Mouse (Mus musculus) limb, embryonic 13.5 days (tissue): ENCODE measurements around the gene Fblim1. TPM values are rescaled to one million over a fixed set of nuclear protein-coding genes. Genes with fewer than 3 reads are reported as not detected.

Experiments
- ATAC-seq: fragments of 200-750 bp; cut with Nextera tagmentation; 2 replicates; pipeline ENCODE4 v1.8.0; 2017; ENCODE audit warnings: low read depth, moderate number of reproducible peaks, moderate TSS enrichment; ENCODE audit not compliant: low FRiP score
- H3K27ac ChIP-seq: fragments of 300-500 bp; sonication (generic); 2 replicates; pipeline ENCODE4 v1.5.1; 2015; ENCODE audit warnings: inconsistent platforms, mild to moderate bottlenecking, moderate library complexity
- H3K27me3 ChIP-seq: fragments of 300-500 bp; sonication (generic); 2 replicates; pipeline ENCODE4 v1.6.1; 2015; ENCODE audit warnings: mild to moderate bottlenecking, inconsistent platforms
- H3K36me3 ChIP-seq: fragments of 300-500 bp; sonication (generic); 2 replicates; pipeline ENCODE4 v1.6.1; 2015; ENCODE audit warnings: inconsistent platforms, mild to moderate bottlenecking, moderate library complexity
- H3K4me1 ChIP-seq: fragments of 300-500 bp; sonication (generic); 2 replicates; pipeline ENCODE4 v1.6.1; 2015; ENCODE audit warnings: inconsistent platforms
- H3K4me2 ChIP-seq: fragments of 300-500 bp; sonication (generic); replicated peaks from 2 replicates; pipeline ENCODE4 v1.6.1; 2015; ENCODE audit warnings: inconsistent platforms, mild to moderate bottlenecking, moderate library complexity
- H3K4me3 ChIP-seq: fragments of 300-500 bp; sonication (generic); 2 replicates; pipeline ENCODE4 v1.5.1; 2015; ENCODE audit warnings: moderate library complexity, mild to moderate bottlenecking, inconsistent platforms
- H3K9ac ChIP-seq: fragments of 300-500 bp; sonication (generic); 2 replicates; pipeline ENCODE4 v1.6.1; 2015; ENCODE audit warnings: mild to moderate bottlenecking, inconsistent platforms
- H3K9me3 ChIP-seq: fragments of 300-500 bp; sonication (generic); 2 replicates; pipeline ENCODE4 v1.6.1; 2016; ENCODE audit warnings: inconsistent platforms
- WGBS: fragments of 180-500 bp; shearing (Covaris S2); methylation state at CpG from one replicate; pipeline ENCODE4 v1.1.7; 2015; 5-methylcytosine and 5-hydroxymethylcytosine counted together
- polyA plus RNA-seq: library from polyadenylated mRNA; unstranded; fragments of >200 nt; fragmentation: Nextera tagmentation; extraction: Ambion mirVana; gene quantifications from 2 replicates; pipeline ENCODE4 v1.2.1, GENCODE M21; 2015

The Fblim1 gene
- polyA plus RNA-seq, 1 experiment from 2014 or later, result 67.7 TPM

DNA sequence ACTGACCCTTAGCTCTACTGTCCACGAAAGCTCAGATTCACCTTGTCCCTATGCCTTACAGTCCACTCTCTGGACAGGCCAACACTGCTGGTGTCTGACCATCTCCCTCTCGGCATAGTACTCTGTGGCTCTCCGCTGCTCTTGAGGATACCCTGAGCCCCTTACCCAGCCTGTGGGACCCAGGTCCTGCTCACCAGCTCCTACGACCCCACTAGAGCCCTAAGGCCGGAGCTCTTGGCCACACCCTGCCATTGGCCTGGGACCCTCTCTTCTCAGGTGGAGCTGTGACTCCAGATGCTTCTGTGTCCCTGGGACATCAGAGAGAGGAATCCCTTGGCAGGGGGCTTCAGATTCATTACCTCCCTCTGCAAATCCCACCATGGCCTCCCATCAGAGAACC lies 475 bp downstream of the Fblim1 start:
- Histone ChIP-seq H3K27ac (no peak overlapping the region), H3K9ac (no peak overlapping the region), H3K9me3 (0 out of 2 replicates have a peak, but pooled peaks cover 6% of the 10 kb centered on the region), H3K4me2 (no peak overlapping the region), H3K36me3 (no peaks in the 10 kb centered on the region), H3K27me3 (no peaks in the 10 kb centered on the region), H3K4me1 (peaks cover 12% of the 10 kb centered on the region), H3K4me3 (no peak overlapping the region)
- no peak for ATAC-seq
- WGBS, result 95% methylated on average over 5 of the region's 5 CpGs

- Histone ChIP-seq H3K4me1 (peaks cover 18% of the 10 kb centered on the region), H3K36me3 (no peaks in the 10 kb centered on the region), H3K27ac (peak overlapping the region; percentile 22; the same call in 1 of the 2 replicates), H3K4me3 (no peak overlapping the region), H3K9ac (peak overlapping the region; percentile 14; the same call in 1 of the 2 replicates), H3K27me3 (no peaks in the 10 kb centered on the region), H3K9me3 (0 out of 2 replicates have a peak, but pooled peaks cover 6% of the 10 kb centered on the region), H3K4me2 (no peak overlapping the region)
- ATAC-seq, result no peak
- 53% methylated on average over 8 of the region's 8 CpGs for WGBS
Measured at GRCm38 (mm10) chr4:141604493-141604892, 1.4 kb downstream of the Fblim1 start.

GRCm38 (mm10) chr4:141603921-141604320 lies 2.0 kb downstream of the Fblim1 start:
- ATAC-seq, result no peak
- 61% methylated on average over 4 of the region's 4 CpGs for WGBS
- no peak overlapping the region for H3K4me2 ChIP-seq
- peaks cover 20% of the 10 kb centered on the region for H3K4me1 ChIP-seq
- H3K9ac ChIP-seq, result no peak overlapping the region
- H3K27me3 ChIP-seq, result no peaks in the 10 kb centered on the region
- no peaks in the 10 kb centered on the region for H3K36me3 ChIP-seq
- H3K4me3 ChIP-seq, result no peak overlapping the region
- 0 out of 2 replicates have a peak, but pooled peaks cover 6% of the 10 kb centered on the region for H3K9me3 ChIP-seq
- 0 out of 2 replicates have a peak overlapping the region, but pooled peaks have one; percentile 22 for H3K27ac ChIP-seq

- no peak overlapping the region for H3K27ac ChIP-seq
- 0 out of 2 replicates have a peak, but pooled peaks cover 6% of the 10 kb centered on the region for H3K9me3 ChIP-seq
Measured at GRCm38 (mm10) chr4:141602523-141603223, 3.2 kb downstream of the Fblim1 start.

GRCm38 (mm10) chr4:141601148-141601862 lies 4.6 kb downstream of the Fblim1 start:
- Histone ChIP-seq H3K27me3 (no peaks in the 10 kb centered on the region), H3K36me3 (0 out of 2 replicates have a peak, but pooled peaks cover 2% of the 10 kb centered on the region), H3K27ac (no peak overlapping the region; the same call in 1 of the 2 replicates), H3K4me3 (no peak overlapping the region), H3K9ac (no peak overlapping the region), H3K4me2 (no peak overlapping the region), H3K9me3 (0 out of 2 replicates have a peak, but pooled peaks cover 1% of the 10 kb centered on the region), H3K4me1 (peaks cover 31% of the 10 kb centered on the region)
- ATAC-seq, result no peak
- 69% methylated on average over 12 of the region's 12 CpGs for WGBS

More at GRCm38 (mm10) chr4:141602523-141603223, 3.2 kb downstream of the Fblim1 start:
- ATAC-seq, result no peak
- Histone ChIP-seq H3K4me1 (peaks cover 31% of the 10 kb centered on the region), H3K27me3 (no peaks in the 10 kb centered on the region), H3K4me3 (no peak overlapping the region), H3K36me3 (no peaks in the 10 kb centered on the region), H3K4me2 (no peak overlapping the region), H3K9ac (no peak overlapping the region)
- 77% methylated on average over 11 of the region's 11 CpGs for WGBS

DNA sequence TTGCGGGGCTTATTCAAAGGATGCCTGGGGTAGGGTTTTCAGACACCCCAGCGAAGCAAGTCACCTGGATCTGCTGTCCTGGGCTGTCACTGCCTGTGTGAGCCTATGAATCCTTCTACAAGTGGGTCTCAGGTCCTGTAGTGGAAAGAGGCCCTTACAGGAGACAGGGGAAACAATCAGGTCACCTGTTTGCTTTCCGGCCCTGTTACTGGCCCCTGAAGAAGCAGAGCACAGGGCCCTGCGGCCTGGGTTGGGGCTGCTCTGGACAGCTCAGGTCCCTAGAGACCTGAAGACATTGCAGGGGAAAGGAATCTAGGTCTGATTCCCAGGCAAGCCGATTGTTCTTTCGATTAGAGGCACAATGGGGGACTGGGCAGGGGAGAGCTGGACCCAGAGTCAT lies 5.5 kb downstream of the Fblim1 start:
- peak overlapping the region; percentile 85 for H3K4me2 ChIP-seq
- 39% methylated on average over 6 of the region's 6 CpGs for WGBS
- H3K9me3 ChIP-seq, result no peaks in the 10 kb centered on the region
- ATAC-seq, result no peak
- H3K36me3 ChIP-seq, result peaks cover 8% of the 10 kb centered on the region
- peak overlapping the region; percentile 84; the same call in 1 of the 2 replicates for H3K27ac ChIP-seq
- H3K27me3 ChIP-seq, result no peaks in the 10 kb centered on the region
- no peak overlapping the region for H3K4me3 ChIP-seq
- H3K4me1 ChIP-seq, result peaks cover 31% of the 10 kb centered on the region
- H3K9ac ChIP-seq, result no peak overlapping the region

DNA sequence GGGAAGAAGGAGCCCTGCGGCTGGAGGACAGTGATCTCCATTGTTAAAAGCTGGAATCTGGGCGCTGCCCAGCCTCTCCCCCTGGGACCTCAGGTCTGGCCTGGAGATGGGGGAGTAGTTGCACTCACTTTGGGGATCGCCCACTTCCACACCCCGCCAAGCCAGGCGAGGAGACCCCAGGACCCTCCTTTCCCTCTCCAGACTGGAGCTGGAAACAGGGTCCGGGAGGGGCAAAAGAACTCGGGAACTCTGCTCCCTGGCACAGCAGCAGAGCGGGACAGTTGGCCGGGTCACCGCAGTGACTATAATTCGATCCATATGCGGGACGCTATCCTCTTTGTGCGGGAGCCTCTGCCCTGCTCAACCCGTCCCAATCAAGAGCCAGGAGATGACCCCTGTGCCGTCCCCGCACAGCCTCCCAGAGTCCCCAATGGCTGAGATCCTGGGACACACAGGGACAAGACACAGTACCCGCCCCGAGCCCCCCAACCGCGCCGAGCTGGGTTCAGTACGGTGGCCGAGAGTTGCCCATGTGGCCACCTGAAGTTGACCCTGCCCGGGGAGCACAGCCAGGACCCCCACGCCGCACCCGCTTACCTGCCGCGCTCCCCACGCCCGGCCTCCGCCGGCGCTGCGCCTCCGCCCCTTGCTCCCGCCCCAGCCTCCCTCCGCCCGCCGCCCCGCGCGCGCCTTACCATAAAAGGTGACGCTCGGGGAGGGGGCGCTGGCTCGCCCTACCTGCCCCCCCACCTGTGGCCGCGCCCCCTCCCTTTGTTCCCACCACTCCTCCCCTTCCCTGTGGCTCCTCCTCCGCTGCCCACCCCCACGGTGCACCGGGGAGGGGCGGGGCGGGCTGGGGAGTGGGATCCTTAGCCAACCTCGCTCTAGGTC lies 6.4 kb downstream of the Fblim1 start:
- H3K36me3 ChIP-seq, result peaks cover 17% of the 10 kb centered on the region
- peak overlapping the region; percentile 71 for H3K4me3 ChIP-seq
- H3K27me3 ChIP-seq, result no peaks in the 10 kb centered on the region
- WGBS, result 2% methylated on average over 51 of the region's 57 CpGs
- peak overlapping the region; percentile 85 for H3K9ac ChIP-seq
- H3K4me2 ChIP-seq, result peak overlapping the region; percentile 85
- peaks cover 29% of the 10 kb centered on the region for H3K4me1 ChIP-seq
- H3K27ac ChIP-seq, result peak overlapping the region; percentile 84
- peak; percentile 50 for ATAC-seq
- H3K9me3 ChIP-seq, result no peaks in the 10 kb centered on the region

GRCm38 (mm10) chr4:141598894-141599250 lies 7.0 kb downstream of the Fblim1 start:
- ATAC-seq, result no peak
- H3K4me3 ChIP-seq, result peak overlapping the region; percentile 71
- peak overlapping the region; percentile 85 for H3K9ac ChIP-seq
- H3K4me2 ChIP-seq, result peak overlapping the region; percentile 85
- H3K27me3 ChIP-seq, result no peaks in the 10 kb centered on the region
- H3K9me3 ChIP-seq, result no peaks in the 10 kb centered on the region
- H3K36me3 ChIP-seq, result peaks cover 23% of the 10 kb centered on the region
- 4% methylated on average over 9 of the region's 9 CpGs for WGBS
- H3K27ac ChIP-seq, result peak overlapping the region; percentile 84
- H3K4me1 ChIP-seq, result peaks cover 24% of the 10 kb centered on the region

GRCm38 (mm10) chr4:141598199-141598893 lies 7.5 kb downstream of the Fblim1 start:
- WGBS, result 0% methylated on average over 19 of the region's 19 CpGs
- peak overlapping the region; percentile 71 for H3K4me3 ChIP-seq
- H3K4me1 ChIP-seq, result peaks cover 24% of the 10 kb centered on the region
- H3K9ac ChIP-seq, result peak overlapping the region; percentile 85
- H3K9me3 ChIP-seq, result no peaks in the 10 kb centered on the region
- H3K27me3 ChIP-seq, result no peaks in the 10 kb centered on the region
- peak overlapping the region; percentile 85 for H3K4me2 ChIP-seq
- H3K27ac ChIP-seq, result peak overlapping the region; percentile 84
- peak; percentile 19; the same call in 1 of the 2 replicates for ATAC-seq
- H3K36me3 ChIP-seq, result peaks cover 28% of the 10 kb centered on the region

- ATAC-seq, result no peak
- 83% methylated on average over 8 of the region's 8 CpGs for WGBS
- no peaks in the 10 kb centered on the region for H3K9me3 ChIP-seq
- peaks cover 43% of the 10 kb centered on the region for H3K36me3 ChIP-seq
- H3K4me2 ChIP-seq, result no peak overlapping the region
- H3K9ac ChIP-seq, result no peak overlapping the region
- H3K27me3 ChIP-seq, result no peaks in the 10 kb centered on the region
- no peak overlapping the region for H3K4me3 ChIP-seq
- H3K27ac ChIP-seq, result no peak overlapping the region; the same call in 1 of the 2 replicates
- H3K4me1 ChIP-seq, result peaks cover 24% of the 10 kb centered on the region
Measured at GRCm38 (mm10) chr4:141596700-141597328, 9.1 kb downstream of the Fblim1 start.
